Mouse (Mus musculus) thymus, adult 2 months (tissue): ENCODE data around the gene Tctn3.

ENCODE experiments used
- CTCF ChIP-seq: fragments of 200-500 bp; IDR thresholded peaks from 2 replicates; pipeline ENCODE4 v1.5.1; 2012; ENCODE audit warnings: mild to moderate bottlenecking, control low read depth, low read length, moderate library complexity, borderline replicate concordance; ENCODE audit not compliant: control insufficient read depth, poor library complexity, insufficient read depth; ENCODE audit errors: extremely low read depth
- POLR2A ChIP-seq: fragments of 200-500 bp; IDR thresholded peaks from 2 replicates; pipeline ENCODE4 v1.6.1; 2012; ENCODE audit warnings: mild to moderate bottlenecking, low read length, control low read depth, moderate library complexity; ENCODE audit not compliant: control insufficient read depth, poor library complexity, insufficient read depth; ENCODE audit errors: extremely low read depth

GRCm38 (mm10) chr19:40611830-40612506, at the start of gene Tctn3, which contains the start of gene Entpd1:
- TF ChIP-seq POLR2A (no peak), CTCF (peak; percentile 90)
